Mouse (Mus musculus) kidney, adult 2 months (tissue): Measurements from ENCODE around the gene Csrp3.

Source experiments
- CTCF ChIP-seq: fragments of 200-500 bp; conservative IDR thresholded peaks from 2 replicates; pipeline ENCODE4 v1.5.1; 2011; ENCODE audit warnings: low read depth, mild to moderate bottlenecking, control low read depth, low read length, moderate library complexity, mixed read lengths; ENCODE audit not compliant: insufficient read depth, insufficient read length
- POLR2A ChIP-seq: fragments of 200-500 bp; IDR thresholded peaks from one replicate; pipeline ENCODE4 v1.6.1; 2011; ENCODE audit warnings: low read depth, low read length, control low read depth

DNA sequence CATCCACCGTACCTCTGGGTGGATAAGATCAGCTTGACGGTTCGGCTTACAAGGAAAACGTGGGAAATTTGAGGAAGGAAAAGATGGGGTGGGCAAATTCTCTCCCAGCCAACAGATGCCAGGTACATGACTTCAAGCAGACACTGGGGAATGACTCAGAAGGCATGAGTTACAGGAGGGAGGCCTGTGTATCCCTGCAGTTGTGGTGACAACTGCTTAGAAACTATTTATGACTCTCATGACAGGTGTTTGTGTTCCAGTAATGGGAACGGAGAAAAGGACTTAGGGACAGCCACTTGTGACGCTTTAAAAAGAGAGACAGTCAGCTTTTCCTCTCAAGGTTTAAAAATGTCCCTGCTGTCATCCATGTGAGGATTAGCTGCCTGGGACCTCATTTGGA is 22.3 kb upstream of the Csrp3 start:
- TF ChIP-seq CTCF (no peak), POLR2A (no peak)
